Mouse (Mus musculus): ENCODE measurements around the gene Pfn1.

DNA sequence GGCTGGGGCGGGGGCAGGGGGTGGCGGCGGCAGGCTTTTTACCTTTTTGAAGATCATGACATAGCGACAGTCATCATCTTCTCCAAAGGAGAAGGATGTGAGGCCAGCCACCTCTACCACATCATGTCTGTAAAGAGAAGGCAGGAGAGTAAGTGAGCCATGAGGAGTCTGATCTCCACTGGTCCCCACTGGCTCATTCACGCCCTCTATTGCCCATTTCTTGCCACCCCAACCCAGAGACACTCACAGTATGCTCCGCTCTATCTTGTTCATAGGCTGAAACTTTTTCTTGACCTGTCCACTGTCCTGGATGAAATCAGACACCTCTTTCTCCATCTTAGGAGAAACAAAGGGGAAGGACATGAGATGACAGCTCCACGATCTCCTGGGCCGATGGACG, 10.3 kb upstream of the Pfn1 start:
- TF ChIP-seq CTCF (IDR thresholded peaks at IDR 0.05) (peak; percentile 19; the same call in 1 of the 2 replicates), POLR2A (IDR thresholded peaks at IDR 0.05; ENCODE audit: insufficient read depth, low read depth, low read length) (no peak), EP300 (IDR thresholded peaks at IDR 0.05; ENCODE audit: insufficient read depth, low read depth, low read length) (no peak)
